Mouse (Mus musculus): ENCODE measurements at regions not wholly inside any gene's neighbourhood (a gene's known extent, or its start where the extent isn't known, plus 50 kb on each side); places are given as distances from the start of the nearest gene placed in this dataset.

DNA sequence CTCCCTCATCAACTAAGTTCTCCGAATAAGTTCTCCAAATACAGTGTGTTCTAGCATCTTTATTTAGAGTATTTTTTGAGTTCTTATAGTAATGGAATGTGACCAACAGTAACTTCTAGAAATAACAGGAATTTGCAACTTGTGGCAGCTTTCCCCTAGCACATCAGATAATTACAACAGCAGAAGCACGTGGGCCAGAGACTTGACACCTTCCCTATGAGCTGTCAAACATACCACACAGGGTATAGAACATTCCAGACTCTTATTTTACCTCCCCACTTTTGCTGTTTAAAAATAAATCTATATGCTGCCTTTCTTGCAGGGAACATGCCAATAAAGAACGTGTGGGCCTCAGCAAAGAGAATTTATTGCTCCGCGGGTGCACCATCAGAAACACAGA lies 77.4 kb upstream of the Commd8 start:
- no peak for DNase-seq (ENCODE audit: low spot score)

DNA sequence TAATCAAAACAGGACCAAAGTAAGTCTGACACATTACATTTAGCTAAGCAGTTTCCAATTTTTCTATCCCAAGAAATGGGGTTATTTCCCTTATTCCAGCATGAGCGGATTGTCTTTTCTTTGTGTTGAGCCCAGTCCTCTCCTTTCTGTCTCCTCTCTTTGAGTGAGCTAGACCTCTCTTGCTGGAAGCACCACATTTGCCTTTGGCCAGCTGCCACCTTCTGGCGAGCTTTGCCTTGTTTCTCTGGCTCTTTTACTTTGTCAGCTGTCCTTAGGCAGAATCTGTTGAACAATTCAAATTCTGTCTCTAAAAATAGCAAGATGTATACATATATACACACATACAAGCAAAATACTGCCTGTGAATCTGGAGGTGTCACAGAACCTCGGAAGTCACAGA lies 76.1 kb upstream of the Commd8 start:
- peak; percentile 57 for DNase-seq (ENCODE audit: low spot score)

DNA sequence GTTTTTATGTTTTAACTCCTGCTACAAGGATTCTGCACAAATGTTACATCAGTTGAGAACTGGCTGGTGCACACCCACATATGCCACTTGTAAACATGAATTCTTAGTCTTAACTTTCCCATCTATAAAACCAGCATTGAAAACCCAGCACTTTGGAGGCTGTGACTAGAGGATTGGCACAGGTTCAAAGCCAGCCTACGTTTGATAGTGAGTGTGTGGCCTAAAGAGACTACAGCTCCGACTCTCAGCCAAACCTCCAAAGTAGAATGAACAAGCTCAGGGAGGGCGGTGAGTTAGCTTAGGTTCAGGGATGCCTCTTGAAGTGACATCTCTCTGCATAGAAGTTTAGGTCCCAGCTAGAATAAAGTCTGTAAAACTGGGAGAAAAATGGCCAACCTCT lies 75.0 kb upstream of the Commd8 start:
- no peak for DNase-seq (ENCODE audit: low spot score)

DNA sequence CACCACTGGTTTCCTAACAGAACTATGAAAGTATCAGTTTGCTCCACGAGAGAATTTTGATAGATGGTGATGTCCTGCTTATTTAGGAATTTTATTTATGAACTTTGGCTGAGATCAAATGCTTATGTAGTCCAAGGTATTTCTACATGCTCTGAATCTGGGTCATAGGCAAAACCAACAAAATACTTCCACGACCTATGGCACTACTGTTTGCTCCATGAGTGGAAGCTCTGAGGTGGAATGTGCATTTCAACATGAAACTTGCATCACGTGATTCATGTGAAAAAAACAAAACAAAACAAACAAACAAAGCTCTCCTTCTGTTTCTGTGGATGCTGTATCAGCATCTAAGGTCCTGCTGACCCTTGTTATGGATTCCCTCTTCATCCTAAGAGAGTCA lies 73.5 kb upstream of the Commd8 start:
- DNase-seq (ENCODE audit: low spot score), result no peak

GRCm38 (mm10) chr5:72240271-72240670 lies 72.3 kb upstream of the Commd8 start:
- DNase-seq (ENCODE audit: low spot score), result no peak

- no peak for DNase-seq (ENCODE audit: low spot score)
Measured at GRCm38 (mm10) chr5:72227002-72227401, 59.0 kb upstream of the Commd8 start.

DNA sequence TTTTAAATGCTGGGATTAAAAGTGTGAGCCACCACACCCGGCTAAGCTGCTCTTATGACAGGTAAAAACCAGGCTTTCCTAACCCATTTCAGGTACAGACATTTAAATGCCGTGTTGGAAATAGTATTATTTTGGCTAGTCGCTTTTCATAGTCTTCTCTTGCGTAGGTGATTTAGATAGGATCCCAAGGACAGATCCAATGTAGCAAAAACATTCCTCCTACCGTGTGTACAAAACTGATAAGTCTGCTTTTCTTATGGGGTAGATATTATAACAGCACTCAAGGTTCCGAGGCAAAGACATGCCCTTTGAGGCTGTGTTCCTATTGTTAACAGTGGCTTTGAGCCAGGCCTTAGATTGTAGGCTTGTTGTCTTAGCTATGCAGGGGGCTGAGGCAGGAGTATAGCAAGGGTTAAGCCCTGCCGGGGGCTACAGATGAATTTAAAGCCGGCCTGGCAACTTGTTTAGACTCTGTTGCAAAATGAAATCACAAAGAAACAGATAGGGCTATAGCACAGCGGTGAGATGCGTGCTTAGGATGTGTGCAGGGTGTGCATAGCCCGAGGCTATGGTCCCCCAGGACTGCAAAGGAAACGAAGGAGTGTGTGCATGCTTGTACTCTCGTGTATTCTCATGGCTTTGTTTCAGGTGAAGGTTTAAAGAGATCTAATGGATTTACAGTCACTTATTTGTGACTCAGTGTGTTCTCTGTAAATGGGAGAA lies 57.7 kb upstream of the Commd8 start:
- DNase-seq (ENCODE audit: low spot score), result no peak

DNA sequence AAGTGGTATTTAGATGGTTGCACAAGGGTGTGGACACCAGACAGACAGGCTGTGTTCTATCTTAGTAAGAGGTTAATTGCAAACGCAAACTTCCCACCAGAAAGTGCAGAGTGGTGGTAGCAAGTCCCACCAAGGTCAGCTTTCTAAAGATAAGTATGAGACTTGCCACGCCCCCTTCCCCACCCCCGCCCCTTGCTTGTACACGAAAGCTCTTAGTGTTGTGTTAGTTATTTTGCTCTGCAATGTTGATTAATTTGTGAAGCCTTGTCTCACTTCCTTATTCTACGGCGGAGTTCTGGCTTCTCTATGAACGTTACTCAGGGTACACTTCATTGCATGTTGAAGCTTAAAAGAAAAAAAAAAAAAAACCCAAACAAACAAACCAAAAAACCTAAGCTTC lies 57.1 kb upstream of the Commd8 start:
- DNase-seq (ENCODE audit: low spot score), result no peak

DNA sequence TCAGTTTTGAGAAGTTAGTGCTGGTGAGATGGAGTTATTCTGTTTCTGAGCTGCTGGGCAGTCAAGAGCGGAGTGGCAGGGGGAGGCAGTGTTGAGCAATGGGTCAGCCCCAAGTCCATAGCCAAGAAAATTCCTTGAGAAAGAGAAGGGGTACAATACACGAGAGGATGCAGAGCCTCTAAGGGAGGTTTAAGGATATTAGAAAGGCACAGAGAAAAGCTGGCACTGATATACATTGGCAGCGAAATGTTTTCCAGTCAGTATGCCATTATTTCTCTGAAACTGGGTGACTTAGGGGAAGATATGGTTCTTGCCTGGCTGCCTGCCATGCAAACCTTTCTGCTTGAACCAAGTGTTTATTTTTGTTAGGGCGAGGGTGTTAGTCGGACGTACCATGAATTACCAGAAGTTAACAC lies 56.6 kb upstream of the Commd8 start:
- DNase-seq (ENCODE audit: low spot score), result no peak

- DNase-seq (ENCODE audit: low spot score), result no peak
Measured at GRCm38 (mm10) chr5:72222902-72223301, 54.9 kb upstream of the Commd8 start.

DNA sequence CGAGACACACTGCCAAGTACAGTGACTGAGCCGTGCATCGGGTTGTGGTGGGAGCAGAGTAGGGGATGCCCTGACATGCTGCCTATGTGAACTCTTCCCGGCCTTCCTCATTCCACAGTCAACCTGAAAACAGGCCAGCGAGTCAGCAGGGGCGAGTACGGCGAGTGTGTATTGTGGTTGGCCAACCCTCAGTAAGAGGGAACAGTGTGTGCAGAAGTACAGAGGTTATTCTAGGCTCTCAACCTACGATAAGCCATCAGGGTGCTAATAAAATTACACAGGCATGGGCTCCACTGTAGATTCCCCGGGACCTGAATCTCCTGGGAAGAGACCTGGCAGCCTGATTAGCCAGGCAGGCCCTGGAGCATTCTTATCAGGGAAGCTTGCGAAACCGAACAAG lies 51.7 kb upstream of the Commd8 start:
- DNase-seq (ENCODE audit: low spot score), result peak; percentile 42

GRCm38 (mm10) chr5:72219248-72219647 lies 51.3 kb upstream of the Commd8 start:
- no peak for DNase-seq (ENCODE audit: low spot score)
